Mouse (Mus musculus) testis, adult 2 months (tissue): ENCODE measurements around the gene Aif1.

ENCODE experiments used
- CTCF ChIP-seq: fragments of 200-500 bp; IDR thresholded peaks from 2 replicates; pipeline ENCODE4 v1.5.1; 2012; ENCODE audit warnings: low read depth, mild to moderate bottlenecking, inconsistent platforms, low read length, moderate library complexity; ENCODE audit not compliant: control insufficient read depth, insufficient read depth, insufficient replicate concordance
- POLR2A ChIP-seq: fragments of 200-500 bp; IDR thresholded peaks from 2 replicates; pipeline ENCODE4 v1.6.1; 2012; ENCODE audit warnings: low read depth, mild to moderate bottlenecking, inconsistent platforms, low read length, moderate library complexity; ENCODE audit not compliant: control insufficient read depth

GRCm38 (mm10) chr17:35165451-35166155 is 10.3 kb downstream of the Aif1 start:
- TF ChIP-seq CTCF (no peak), POLR2A (no peak)
